Mouse (Mus musculus) left cerebral cortex, postnatal 4 days (tissue): ENCODE measurements around the gene Nap1l5. TPM values are rescaled to one million over a fixed set of nuclear protein-coding genes. Genes with fewer than 3 reads are reported as not detected.

Source experiments
- total RNA-seq, 2 experiments: library from RNA; stranded (reverse); gene quantifications; 2 replicates each; pipeline ENCODE4 v1.2.3; 2021

The Nap1l5 gene
- total RNA-seq, 2 experiments from 2014 or later = 53.5 to 90.9 TPM

Other genes with a start within 250 kb of the Nap1l5 start
- 100 to 1,000 TPM; 136 to 139 TPM for gene Herc3, start 75.6 kb downstream of the Nap1l5 start, total RNA-seq
- gene Fam13a, start 117.5 kb upstream of the Nap1l5 start, total RNA-seq = 10 to 100 TPM in 1 of 2 experiments, 1 to 10 TPM in 1; 10.0 to 12.5 TPM